Mouse (Mus musculus): ENCODE measurements around the gene Anks1b.

Gene Anks1b

GRCm38 (mm10) chr10:89974361-89974760 is 101.1 kb downstream of the Anks1b start:
- no peak for DNase-seq

- peak; percentile 32 to 35 for DNase-seq
Measured at GRCm38 (mm10) chr10:89975431-89975841, 102.1 kb downstream of the Anks1b start.

- no peak for DNase-seq
Measured at GRCm38 (mm10) chr10:89976577-89976976, 103.3 kb downstream of the Anks1b start.

- no peak for DNase-seq
Measured at GRCm38 (mm10) chr10:89994171-89994570, 120.9 kb downstream of the Anks1b start.

GRCm38 (mm10) chr10:89995621-89996428 is 122.5 kb downstream of the Anks1b start:
- no peak for DNase-seq

GRCm38 (mm10) chr10:90003980-90004729 is 130.8 kb downstream of the Anks1b start:
- no peak for DNase-seq

- DNase-seq: no peak
Measured at GRCm38 (mm10) chr10:90004882-90005281, 131.6 kb downstream of the Anks1b start.

GRCm38 (mm10) chr10:90033037-90033436 is 159.7 kb downstream of the Anks1b start:
- DNase-seq: no peak

- peak; percentile 25 to 45 for DNase-seq
Measured at GRCm38 (mm10) chr10:90043287-90043686, 170.0 kb downstream of the Anks1b start.

- peak; percentile 54 to 78 for DNase-seq
Measured at GRCm38 (mm10) chr10:90043773-90044172, 170.5 kb downstream of the Anks1b start.

GRCm38 (mm10) chr10:90044229-90044628 is 170.9 kb downstream of the Anks1b start:
- DNase-seq: no peak

- no peak for DNase-seq
Measured at GRCm38 (mm10) chr10:90068651-90069050, 195.3 kb downstream of the Anks1b start.

- DNase-seq: no peak
Measured at GRCm38 (mm10) chr10:90077930-90078329, 204.6 kb downstream of the Anks1b start.

GRCm38 (mm10) chr10:90081151-90081550 is 207.8 kb downstream of the Anks1b start:
- DNase-seq: peak in 1 of 2 experiments; percentile 23

- peak in 1 of 2 experiments; percentile 29 for DNase-seq
Measured at GRCm38 (mm10) chr10:90081630-90082029, 208.3 kb downstream of the Anks1b start.

GRCm38 (mm10) chr10:90093877-90094276 is 220.6 kb downstream of the Anks1b start:
- DNase-seq: no peak

- DNase-seq: no peak
Measured at GRCm38 (mm10) chr10:90112662-90113061, 239.4 kb downstream of the Anks1b start.

GRCm38 (mm10) chr10:90116867-90117266 is 243.6 kb downstream of the Anks1b start:
- DNase-seq: no peak

GRCm38 (mm10) chr10:90117836-90118235 is 244.5 kb downstream of the Anks1b start:
- peak; percentile 39 to 48 for DNase-seq

GRCm38 (mm10) chr10:90137538-90137937 is 264.2 kb downstream of the Anks1b start:
- no peak for DNase-seq

- DNase-seq: no peak
Measured at GRCm38 (mm10) chr10:90140947-90141346, 267.6 kb downstream of the Anks1b start.

GRCm38 (mm10) chr10:90144444-90144843 is 271.1 kb downstream of the Anks1b start:
- no peak for DNase-seq

GRCm38 (mm10) chr10:90151510-90151909 is 278.2 kb downstream of the Anks1b start:
- DNase-seq: no peak

Measured in cerebellum, postnatal 36 days (tissue).